Mouse (Mus musculus) megakaryocyte, embryonic 14.5 days (primary cell): ENCODE data around the gene Camk2n1. TPM values are rescaled to one million over a fixed set of nuclear protein-coding genes. Genes with fewer than 3 reads are reported as not detected.

Experiments
- H3K27me3 ChIP-seq: replicated peaks from 2 replicates; pipeline ENCODE3; 2012; ENCODE audit warnings: inconsistent platforms
- H3K36me3 ChIP-seq: replicated peaks from 2 replicates; pipeline ENCODE3; 2012; ENCODE audit warnings: low read length, inconsistent platforms, mixed read lengths
- H3K4me1 ChIP-seq: 2 replicates; pipeline ENCODE4 v1.6.1; 2012; ENCODE audit warnings: inconsistent platforms
- H3K4me3 ChIP-seq: replicated peaks from 2 replicates; pipeline ENCODE3; 2012; ENCODE audit warnings: moderate library complexity, mild to moderate bottlenecking, inconsistent platforms
- H3K9me3 ChIP-seq: 2 replicates; pipeline ENCODE4 v1.6.1; 2012; ENCODE audit warnings: inconsistent platforms
- FLI1 ChIP-seq: IDR thresholded peaks from 2 replicates; pipeline ENCODE4 v1.6.1; 2012; ENCODE audit warnings: low read length, inconsistent platforms, mixed read lengths
- GATA1 ChIP-seq: IDR thresholded peaks from 3 replicates; pipeline ENCODE4 v1.6.1; 2012; ENCODE audit warnings: mixed read lengths, low read length, inconsistent platforms, borderline replicate concordance
- polyA plus RNA-seq: library from polyadenylated mRNA; stranded (reverse); fragments of >175 nt; gene quantifications from 2 replicates; pipeline ENCODE4 v1.2.3, GENCODE M21; 2012; ENCODE audit warnings: low replicate concordance; ENCODE audit not compliant: insufficient read depth

Camk2n1 gene
- polyA plus RNA-seq, 1 experiment = 0.13 TPM

GRCm38 (mm10) chr4:138505171-138505870 lies 51.2 kb downstream of the Camk2n1 start:
- Histone ChIP-seq H3K4me1 (no peaks in the 10 kb centered on the region), H3K36me3 (no peaks in the 10 kb centered on the region), H3K27me3 (peaks cover 47% of the 10 kb centered on the region), H3K4me3 (no peak overlapping the region), H3K9me3 (peaks cover 11% of the 10 kb centered on the region)
- TF ChIP-seq FLI1 (no peak), GATA1 (no peak)

DNA sequence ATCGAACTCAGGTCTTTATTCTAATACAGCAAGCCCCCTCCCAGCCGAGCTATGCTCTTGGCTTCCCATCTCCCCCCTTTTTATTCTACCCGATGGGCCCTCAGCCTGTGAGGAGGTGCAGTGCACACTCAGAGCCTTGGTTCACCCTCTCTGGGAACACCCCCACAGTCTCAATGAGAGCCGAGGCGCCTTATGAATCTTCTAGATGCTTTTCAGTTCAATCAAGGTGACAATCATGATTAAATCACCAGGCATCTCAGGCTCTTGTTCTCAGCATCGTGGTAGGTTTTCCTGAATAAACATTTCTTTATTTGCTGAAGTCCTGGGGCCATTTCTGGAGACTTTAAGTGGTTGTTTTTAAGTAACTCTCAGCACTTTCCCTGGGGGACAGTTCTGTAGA lies 53.8 kb downstream of the Camk2n1 start:
- peaks cover 5% of the 10 kb centered on the region; the same call in 1 of the 2 replicates for H3K9me3 ChIP-seq
- H3K36me3 ChIP-seq = no peaks in the 10 kb centered on the region
- H3K4me3 ChIP-seq = no peak overlapping the region
- no peaks in the 10 kb centered on the region for H3K4me1 ChIP-seq
- TF ChIP-seq GATA1 (no peak), FLI1 (no peak)
- H3K27me3 ChIP-seq = peaks cover 54% of the 10 kb centered on the region

Other genes starting within 250 kb of the Camk2n1 start
- gene Hp1bp3, start 238.0 kb upstream of the Camk2n1 start, polyA plus RNA-seq = 14.0 and 53.0 TPM in 2 replicates
- gene Sh2d5, start 203.9 kb upstream of the Camk2n1 start, polyA plus RNA-seq = 11.4 and 15.9 TPM in 2 replicates
- 1.4 and 1.7 TPM in 2 replicates for gene Kif17, start 203.9 kb upstream of the Camk2n1 start, polyA plus RNA-seq
- 151 and 161 TPM in 2 replicates for gene Ddost, start 149.6 kb upstream of the Camk2n1 start, polyA plus RNA-seq
- gene Pink1, start 128.0 kb upstream of the Camk2n1 start, polyA plus RNA-seq = 11.2 and 33.2 TPM in 2 replicates
- 11.2 and 14.9 TPM in 2 replicates for gene Cda, start 86.3 kb upstream of the Camk2n1 start, polyA plus RNA-seq
- not detected in 2 replicates for gene Fam43b, start 57.8 kb upstream of the Camk2n1 start, polyA plus RNA-seq
- 3.4 and 21.8 TPM in 2 replicates for gene Mul1, start 19.6 kb upstream of the Camk2n1 start, polyA plus RNA-seq
- gene Vwa5b1, start 181.6 kb downstream of the Camk2n1 start, polyA plus RNA-seq = not detected in 2 replicates